Mouse (Mus musculus): ENCODE measurements at regions not wholly inside any gene's neighbourhood (a gene's known extent, or its start where the extent isn't known, plus 50 kb on each side); places are given as distances from the start of the nearest gene placed in this dataset.

DNA sequence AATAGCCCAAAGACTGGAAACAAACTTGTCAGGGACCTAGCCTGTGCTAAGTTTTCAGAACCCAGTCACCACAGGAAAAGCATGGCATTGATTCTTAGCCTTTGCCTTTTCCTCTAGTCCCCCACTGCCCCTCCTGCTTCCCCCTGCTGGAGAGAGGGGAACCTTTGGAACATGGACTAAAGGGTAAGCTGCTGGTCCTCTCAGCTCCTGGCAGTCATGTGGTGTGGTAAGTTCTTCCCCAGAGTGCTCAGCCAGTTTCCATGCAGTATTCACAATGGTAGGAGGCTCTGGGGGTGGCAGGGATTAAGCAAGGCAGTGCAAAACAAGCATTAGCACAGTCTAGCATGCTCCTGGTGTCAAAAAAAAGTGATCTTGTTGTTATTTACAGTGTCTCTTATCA is 470.3 kb downstream of the Bnc2 start:
- TF ChIP-seq CTCF (IDR thresholded peaks at IDR 0.05; ENCODE audit: low read depth, low read length) (no peak), POLR2A (IDR thresholded peaks at IDR 0.05; ENCODE audit: extremely low read depth, insufficient read depth, low read length) (no peak)

All from liver, adult 2 months (tissue).